Mouse (Mus musculus): ENCODE measurements around the gene Zswim1. TPM values are rescaled to one million over a fixed set of nuclear protein-coding genes. Genes with fewer than 3 reads are reported as not detected.

Gene Zswim1
- total and polyA plus RNA-seq, 2 experiments = 0.55 to 4.4 TPM

DNA sequence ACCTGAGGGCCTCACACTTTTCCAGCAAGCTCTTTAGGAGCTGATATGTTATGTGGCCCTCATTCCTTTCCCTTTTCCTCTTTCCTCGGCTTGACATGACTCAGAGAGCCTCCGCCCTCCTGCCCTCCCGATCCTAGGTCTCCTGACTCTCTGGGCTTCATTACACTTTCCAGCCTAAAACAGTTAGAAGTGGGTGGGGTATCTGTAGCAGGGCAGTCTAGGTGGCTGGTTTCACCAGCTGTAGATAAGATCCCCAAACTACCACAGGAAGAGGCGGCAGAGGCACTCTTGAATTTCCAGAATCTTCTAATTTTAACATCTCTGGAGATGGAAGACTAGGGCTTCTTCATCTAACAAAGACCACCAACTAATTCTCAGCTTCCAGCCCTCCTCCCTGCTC lies 42.1 kb downstream of the Zswim1 start:
- no peaks in the 10 kb centered on the region for H3K79me2 ChIP-seq (ENCODE audit: control insufficient read depth, insufficient read depth, low read length)
- TF ChIP-seq CTCF (IDR thresholded peaks at IDR 0.05; ENCODE audit: low read depth, low read length) (no peak), POLR2A (IDR thresholded peaks at IDR 0.05; ENCODE audit: extremely low read depth, insufficient read depth, low read length) (no peak)
- no peaks in the 10 kb centered on the region for H3K36me3 ChIP-seq (ENCODE audit: control insufficient read depth, insufficient read depth, low read length)
- H3K27me3 ChIP-seq (ENCODE audit: control insufficient read depth, insufficient read depth, low read length) = no peaks in the 10 kb centered on the region
- no peak overlapping the region for H3K27ac ChIP-seq (replicated peaks; ENCODE audit: insufficient read depth, low read depth, low read length)
- H3K4me3 ChIP-seq (ENCODE audit: insufficient read depth, low read depth, low read length) = no peak overlapping the region
- H3K9ac ChIP-seq (ENCODE audit: low read depth, low read length) = no peak overlapping the region
- H3K4me1 ChIP-seq (ENCODE audit: control insufficient read depth, insufficient read depth, low read length) = peaks cover 4% of the 10 kb centered on the region; the same call in 1 of the 2 replicates
- DNase-seq (ENCODE audit: extremely low read depth, low read depth, low spot score) = no peak
- 78% methylated on average over 4 of the region's 4 CpGs for WGBS

DNA sequence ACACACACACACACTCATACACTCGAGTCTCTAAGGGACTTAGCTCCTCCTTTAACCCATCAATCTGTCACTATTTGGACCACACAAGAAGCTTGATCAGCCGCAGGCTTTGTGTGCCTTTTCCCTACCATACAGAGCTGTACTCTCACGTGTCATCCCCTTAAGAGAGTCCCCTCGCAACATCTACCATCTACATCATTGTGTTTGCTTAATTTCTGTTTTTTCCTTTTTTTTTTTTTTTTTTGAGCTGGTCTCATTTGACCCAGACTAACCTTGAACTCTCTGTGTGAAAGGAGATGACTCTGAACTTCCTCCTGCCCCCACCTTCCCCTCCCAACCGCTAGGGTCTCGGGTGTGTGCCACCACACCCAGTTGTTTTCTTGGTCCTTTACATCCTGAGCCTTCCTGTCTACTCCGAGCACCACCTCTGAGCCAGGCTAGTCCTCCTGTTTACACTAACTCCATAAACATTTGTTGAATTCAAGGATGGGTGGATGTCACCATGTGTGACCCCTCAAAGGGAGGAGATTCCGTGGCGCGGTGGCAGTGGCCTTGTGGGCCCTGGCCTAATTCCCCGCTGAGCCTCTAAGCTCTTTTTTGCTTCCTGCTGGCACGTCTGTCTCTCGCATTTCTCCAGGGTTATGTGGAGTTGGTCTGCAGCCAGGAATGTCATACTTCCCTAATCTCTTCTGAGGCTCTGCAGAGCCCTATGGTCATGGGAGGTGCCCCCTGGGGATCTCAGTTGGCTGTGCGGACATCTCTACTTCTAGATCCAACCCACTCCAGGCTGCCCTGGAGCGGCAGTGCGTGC lies 44.5 kb downstream of the Zswim1 start:
- Histone ChIP-seq H3K9ac (ENCODE audit: low read depth, low read length) (peak overlapping the region; percentile 14; the same call in 1 of the 2 replicates), H3K79me2 (ENCODE audit: control insufficient read depth, insufficient read depth, low read length) (no peaks in the 10 kb centered on the region), H3K27ac (replicated peaks; ENCODE audit: insufficient read depth, low read depth, low read length) (peak overlapping the region; percentile 33), H3K4me3 (ENCODE audit: insufficient read depth, low read depth, low read length) (no peak overlapping the region), H3K36me3 (ENCODE audit: control insufficient read depth, insufficient read depth, low read length) (no peaks in the 10 kb centered on the region), H3K27me3 (ENCODE audit: control insufficient read depth, insufficient read depth, low read length) (no peaks in the 10 kb centered on the region), H3K4me1 (ENCODE audit: control insufficient read depth, insufficient read depth, low read length) (peaks cover 4% of the 10 kb centered on the region; the same call in 1 of the 2 replicates)
- TF ChIP-seq CTCF (IDR thresholded peaks at IDR 0.05; ENCODE audit: low read depth, low read length) = no peak
- no peak for TF ChIP-seq POLR2A (IDR thresholded peaks at IDR 0.05; ENCODE audit: extremely low read depth, insufficient read depth, low read length)
- 52% methylated on average over 16 of the region's 16 CpGs for WGBS
- DNase-seq (ENCODE audit: extremely low read depth, low read depth, low spot score) = peak; percentile 61

DNA sequence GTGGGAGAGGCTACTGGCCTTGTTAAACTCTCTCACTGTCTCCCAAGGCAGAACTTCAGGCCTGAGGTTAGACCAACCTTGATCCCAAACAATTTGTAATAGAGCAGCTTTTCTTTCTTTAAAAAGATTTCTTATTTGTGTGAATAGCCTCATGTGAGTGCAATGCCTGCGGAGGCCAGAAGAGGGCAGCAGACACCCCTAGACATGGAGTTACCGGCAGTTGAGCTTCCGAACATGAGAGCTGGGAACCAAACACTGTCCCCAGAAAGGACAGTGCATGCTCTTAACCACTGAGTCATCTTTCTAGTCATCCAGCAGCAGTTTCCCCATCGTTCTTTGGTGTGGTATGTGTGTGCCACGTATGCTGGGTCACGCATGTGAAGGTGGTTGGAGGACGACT lies 45.1 kb downstream of the Zswim1 start:
- WGBS = 88% methylated on average over 7 of the region's 7 CpGs
- Histone ChIP-seq H3K79me2 (ENCODE audit: control insufficient read depth, insufficient read depth, low read length) (no peaks in the 10 kb centered on the region), H3K4me1 (ENCODE audit: control insufficient read depth, insufficient read depth, low read length) (peaks cover 4% of the 10 kb centered on the region; the same call in 1 of the 2 replicates), H3K27ac (replicated peaks; ENCODE audit: insufficient read depth, low read depth, low read length) (peak overlapping the region; percentile 33), H3K4me3 (ENCODE audit: insufficient read depth, low read depth, low read length) (no peak overlapping the region), H3K36me3 (ENCODE audit: control insufficient read depth, insufficient read depth, low read length) (no peaks in the 10 kb centered on the region), H3K9ac (ENCODE audit: low read depth, low read length) (no peak overlapping the region), H3K27me3 (ENCODE audit: control insufficient read depth, insufficient read depth, low read length) (no peaks in the 10 kb centered on the region)
- TF ChIP-seq CTCF (IDR thresholded peaks at IDR 0.05; ENCODE audit: low read depth, low read length) (peak; percentile 75), POLR2A (IDR thresholded peaks at IDR 0.05; ENCODE audit: extremely low read depth, insufficient read depth, low read length) (no peak)
- DNase-seq (ENCODE audit: extremely low read depth, low read depth, low spot score) = no peak

DNA sequence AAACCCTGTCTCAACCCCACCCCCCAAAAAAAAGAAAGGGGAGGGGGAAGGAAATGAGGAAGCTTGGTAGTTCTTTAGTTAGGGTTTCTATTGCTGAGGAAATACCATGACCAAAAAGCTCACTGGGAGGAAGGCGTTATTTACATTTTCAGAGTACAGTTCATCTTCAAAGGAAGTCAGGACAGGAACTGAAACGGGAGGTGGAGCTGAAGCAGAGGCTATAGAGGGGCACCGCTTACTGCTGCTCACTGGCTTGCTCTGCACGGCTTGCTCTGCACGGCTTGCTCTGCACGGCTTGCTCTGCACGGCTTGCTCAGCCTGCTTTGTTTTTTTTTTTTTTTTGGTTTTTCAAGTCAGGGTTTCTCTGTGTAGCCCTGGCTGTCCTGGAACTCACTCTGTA lies 46.0 kb downstream of the Zswim1 start:
- peaks cover 4% of the 10 kb centered on the region; the same call in 1 of the 2 replicates for H3K4me1 ChIP-seq (ENCODE audit: control insufficient read depth, insufficient read depth, low read length)
- no peak for TF ChIP-seq CTCF (IDR thresholded peaks at IDR 0.05; ENCODE audit: low read depth, low read length)
- TF ChIP-seq POLR2A (IDR thresholded peaks at IDR 0.05; ENCODE audit: extremely low read depth, insufficient read depth, low read length) = no peak
- H3K79me2 ChIP-seq (ENCODE audit: control insufficient read depth, insufficient read depth, low read length) = no peaks in the 10 kb centered on the region
- H3K9ac ChIP-seq (ENCODE audit: low read depth, low read length) = no peak overlapping the region
- no peak overlapping the region for H3K27ac ChIP-seq (replicated peaks; ENCODE audit: insufficient read depth, low read depth, low read length)
- no peaks in the 10 kb centered on the region for H3K36me3 ChIP-seq (ENCODE audit: control insufficient read depth, insufficient read depth, low read length)
- H3K4me3 ChIP-seq (ENCODE audit: insufficient read depth, low read depth, low read length) = no peak overlapping the region
- 76% methylated on average over 7 of the region's 7 CpGs for WGBS
- H3K27me3 ChIP-seq (ENCODE audit: control insufficient read depth, insufficient read depth, low read length) = no peaks in the 10 kb centered on the region
- DNase-seq (ENCODE audit: extremely low read depth, low read depth, low spot score) = peak; percentile 51

DNA sequence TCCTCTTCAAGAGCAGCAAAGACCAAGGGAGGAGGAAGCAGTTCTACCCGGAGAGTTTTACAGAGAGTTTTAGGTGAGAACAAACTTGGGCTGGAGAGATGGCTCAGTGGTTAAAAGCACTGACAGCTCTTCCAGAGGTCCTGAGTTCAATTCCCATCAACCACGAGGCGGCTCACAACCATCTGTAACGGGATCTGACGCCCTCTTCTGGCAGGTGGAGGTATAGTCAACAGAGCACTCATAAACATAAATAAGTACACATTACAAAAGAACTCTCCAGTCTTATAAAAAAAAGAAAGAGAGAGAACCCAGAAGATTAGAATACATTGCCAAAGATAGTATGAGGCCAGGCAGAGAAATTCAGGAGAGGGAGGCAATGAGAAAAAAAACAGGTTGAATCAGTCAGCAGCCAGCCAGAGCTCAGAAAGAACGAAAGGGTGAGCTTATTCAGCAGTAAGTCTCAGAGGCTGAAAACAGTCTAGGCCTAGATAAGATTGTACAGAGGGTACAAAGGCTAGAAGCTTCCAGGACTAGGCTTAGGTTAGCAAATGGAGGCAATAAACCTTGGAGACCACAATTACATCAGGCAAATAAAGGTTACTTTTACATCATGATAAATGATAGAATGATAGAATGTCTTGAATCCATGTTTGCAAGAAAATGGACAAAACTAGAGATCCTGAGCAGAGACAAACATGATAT lies 49.3 kb downstream of the Zswim1 start:
- no peaks in the 10 kb centered on the region for H3K36me3 ChIP-seq (ENCODE audit: control insufficient read depth, insufficient read depth, low read length)
- TF ChIP-seq CTCF (IDR thresholded peaks at IDR 0.05; ENCODE audit: low read depth, low read length) (no peak), POLR2A (IDR thresholded peaks at IDR 0.05; ENCODE audit: extremely low read depth, insufficient read depth, low read length) (no peak)
- no peak for DNase-seq (ENCODE audit: extremely low read depth, low read depth, low spot score)
- 68% methylated on average over 6 of the region's 6 CpGs for WGBS
- H3K4me3 ChIP-seq (ENCODE audit: insufficient read depth, low read depth, low read length) = no peak overlapping the region
- H3K27me3 ChIP-seq (ENCODE audit: control insufficient read depth, insufficient read depth, low read length) = no peaks in the 10 kb centered on the region
- H3K9ac ChIP-seq (ENCODE audit: low read depth, low read length) = no peak overlapping the region
- H3K27ac ChIP-seq (replicated peaks; ENCODE audit: insufficient read depth, low read depth, low read length) = no peak overlapping the region
- H3K4me1 ChIP-seq (ENCODE audit: control insufficient read depth, insufficient read depth, low read length) = no peaks in the 10 kb centered on the region
- H3K79me2 ChIP-seq (ENCODE audit: control insufficient read depth, insufficient read depth, low read length) = no peaks in the 10 kb centered on the region

Measured in liver, adult 2 months (tissue).